Mouse (Mus musculus): ENCODE data around the gene B3gnt9. TPM values are rescaled to one million over a fixed set of nuclear protein-coding genes. Genes with fewer than 3 reads are reported as not detected.

Gene B3gnt9
- total RNA-seq, 2 experiments from 2014 or later = 1.8 to 3.5 TPM

DNA sequence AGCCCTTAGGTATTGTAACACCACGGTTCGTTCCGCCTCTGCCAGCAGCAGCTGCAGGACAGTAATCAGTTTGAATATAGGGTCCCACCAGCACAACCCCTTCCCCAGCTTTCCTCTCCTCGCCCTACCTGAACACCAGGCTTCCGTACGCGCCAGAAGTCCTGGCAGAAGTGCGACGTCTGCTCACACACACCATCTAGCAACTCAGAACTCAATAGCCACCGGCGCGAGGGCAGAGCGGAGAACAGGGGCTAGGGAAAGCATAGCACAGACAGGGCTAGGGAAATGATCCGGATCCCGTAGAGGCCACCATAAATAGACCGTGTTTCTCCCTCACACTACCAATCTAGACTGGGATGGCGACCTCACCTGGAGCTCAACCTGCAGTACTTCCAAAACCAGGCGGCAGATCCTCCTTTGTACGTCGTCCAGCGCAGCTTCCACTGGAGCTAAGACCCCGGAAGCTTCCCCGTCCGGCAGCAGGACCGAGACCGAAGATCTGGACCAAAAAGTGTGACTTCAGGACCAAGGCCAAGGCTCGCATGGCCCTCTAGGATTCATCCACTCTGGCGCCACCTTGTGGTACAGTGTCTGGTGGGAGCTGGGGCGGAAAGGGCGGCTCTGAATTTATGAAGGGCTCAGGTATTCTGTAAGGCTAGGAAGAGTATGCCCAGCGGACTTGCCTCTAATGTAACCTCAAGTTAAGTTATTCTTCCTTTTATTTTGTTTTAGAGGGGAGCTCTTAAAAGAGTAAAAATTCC, 35.8 kb upstream of the B3gnt9 start:
- peak; percentile 99 for TF ChIP-seq CTCF (IDR thresholded peaks at IDR 0.05)
- intact Hi-C loops (cut with DNase I) = no loop called here
- peak; percentile 93 for DNase-seq
- H3K27ac ChIP-seq = no peak overlapping the region
- H3K4me3 ChIP-seq = peak overlapping the region; percentile 78

DNA sequence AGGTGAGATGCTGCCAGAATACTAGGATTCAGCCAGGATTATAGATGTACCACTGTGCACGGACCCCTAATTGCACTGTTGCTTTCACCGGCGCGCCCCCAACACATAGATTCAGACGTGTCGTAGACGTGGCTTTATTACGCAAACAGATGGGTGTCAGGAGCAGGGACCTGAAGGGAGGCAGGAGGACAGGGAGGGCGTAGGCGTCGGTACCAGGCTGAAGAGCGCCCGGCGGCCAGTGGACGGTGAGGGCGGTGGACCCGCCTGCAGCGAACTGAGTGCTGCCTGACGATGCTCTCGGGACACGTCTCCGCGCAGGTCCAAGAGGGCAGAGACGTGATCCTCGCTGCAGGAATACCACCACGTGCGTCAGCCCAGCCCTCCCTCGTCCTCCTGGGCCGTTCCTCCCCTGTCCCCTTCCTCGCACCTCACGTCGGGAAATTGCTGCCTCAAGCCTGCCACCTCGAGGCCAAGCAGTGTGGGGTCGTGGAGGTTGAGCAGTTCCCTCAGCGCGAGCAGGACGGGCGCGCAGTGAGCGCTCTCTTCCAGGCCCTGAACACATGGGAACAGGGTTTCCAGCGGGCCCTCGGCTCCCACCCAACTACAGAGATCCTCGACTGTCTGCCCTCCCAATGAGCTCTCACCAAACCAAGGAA, 35.0 kb upstream of the B3gnt9 start, which contains the start of gene 4931428F04Rik:
Gene 4931428F04Rik (minus strand): TSS at position 60 of the 656 bp plus-strand sequence.
- intact Hi-C loops (cut with DNase I) = no loop called here
- Histone ChIP-seq H3K27ac (peak within 1 kb of the TSS; percentile 78), H3K4me3 (peak within 1 kb of the TSS; percentile 78)
- TF ChIP-seq CTCF (IDR thresholded peaks at IDR 0.05) = peak; percentile 43
- peak; percentile 64 for DNase-seq

DNA sequence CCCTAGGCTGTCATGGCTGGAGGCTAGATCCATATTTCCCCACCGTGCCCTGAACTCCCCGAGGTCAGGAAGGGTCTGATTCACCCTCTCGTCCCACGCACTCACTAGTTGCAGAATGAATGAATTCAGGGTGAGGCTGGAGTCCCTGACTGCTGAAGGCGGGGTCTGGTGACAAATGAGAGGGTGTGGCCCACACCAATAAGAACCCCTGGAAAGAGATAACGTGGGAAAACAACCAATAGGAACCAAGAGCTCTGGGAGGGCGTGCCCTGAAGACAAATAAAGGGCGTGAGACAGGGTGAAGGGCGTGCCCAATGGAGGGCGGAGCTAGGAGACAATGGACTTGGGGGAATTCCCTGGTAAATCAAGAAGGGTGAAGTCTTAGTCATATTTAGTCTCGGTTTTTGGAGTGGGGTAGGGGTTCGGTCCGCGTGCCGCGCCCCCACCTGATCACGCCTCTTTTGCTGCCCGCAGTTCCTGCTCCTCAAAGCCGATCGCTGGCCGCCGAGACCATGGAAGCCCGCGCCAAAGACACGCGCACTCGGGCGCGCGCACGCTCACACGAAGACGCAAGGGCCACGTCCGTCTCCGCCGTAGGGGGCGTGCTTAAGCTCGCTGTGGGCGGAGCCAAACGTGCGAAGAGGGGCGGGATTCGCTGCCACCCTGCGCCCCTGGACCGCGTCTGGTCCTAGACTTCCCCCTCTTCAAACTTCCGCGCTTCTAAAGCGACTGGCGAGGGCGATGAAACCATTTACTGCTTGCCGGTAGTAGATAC, 34.2 kb upstream of the B3gnt9 start:
- peak overlapping the region; percentile 78 for H3K27ac ChIP-seq

DNA sequence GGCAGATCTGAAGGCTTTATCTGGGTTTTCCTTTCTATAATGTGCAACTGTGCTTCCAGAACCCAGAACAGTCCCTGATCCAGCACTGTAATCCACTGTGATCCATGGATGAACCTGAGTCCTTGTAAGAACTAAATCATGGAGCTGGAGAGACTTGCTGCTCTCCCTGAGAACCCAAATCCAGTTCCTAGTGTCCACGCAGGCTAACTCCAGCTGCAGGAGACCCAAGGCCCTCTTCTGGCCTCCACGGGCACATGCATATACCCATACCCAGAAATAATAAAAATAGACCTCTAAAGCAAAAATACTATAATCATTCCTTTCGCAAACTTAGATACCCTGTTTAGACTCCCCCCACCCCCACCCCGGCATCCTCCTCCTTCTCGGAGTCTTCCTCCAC, 33.3 kb upstream of the B3gnt9 start:
- no peak for TF ChIP-seq CTCF (IDR thresholded peaks at IDR 0.05)
- Histone ChIP-seq H3K4me3 (no peak overlapping the region), H3K27ac (no peak overlapping the region)
- intact Hi-C loops (cut with DNase I) = no loop called here
- DNase-seq = peak; percentile 9

More for the DNA sequence above, 34.2 kb upstream of the B3gnt9 start:
- H3K4me3 ChIP-seq = peak overlapping the region; percentile 78
- peak; percentile 94 for DNase-seq
- intact Hi-C loops (cut with DNase I) = no loop called here
- TF ChIP-seq CTCF (IDR thresholded peaks at IDR 0.05) = peak; percentile 23; the same call in 1 of the 2 replicates

DNA sequence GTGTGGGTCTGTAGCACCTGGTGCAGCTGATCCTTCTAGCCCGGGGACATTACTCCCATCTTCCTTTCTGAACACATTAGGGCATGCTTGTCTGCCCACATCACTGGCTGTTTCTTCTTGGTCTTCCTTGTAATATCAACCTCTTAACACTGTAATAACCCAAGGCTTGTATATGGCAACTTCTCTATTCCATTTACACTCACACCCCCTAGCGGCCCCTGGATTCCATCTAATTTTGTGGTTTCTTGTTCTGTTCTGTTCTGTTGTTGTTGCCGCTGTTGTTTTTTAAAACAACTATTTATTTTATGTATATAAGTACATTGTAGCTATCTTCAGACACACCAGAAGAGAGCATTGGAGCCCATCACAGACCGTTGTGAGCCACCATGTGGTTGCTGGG, 32.0 kb upstream of the B3gnt9 start:
- intact Hi-C loops (cut with DNase I) = no loop called here
- DNase-seq = no peak
- no peak overlapping the region for H3K4me3 ChIP-seq
- TF ChIP-seq CTCF (IDR thresholded peaks at IDR 0.05) = no peak
- H3K27ac ChIP-seq = no peak overlapping the region

DNA sequence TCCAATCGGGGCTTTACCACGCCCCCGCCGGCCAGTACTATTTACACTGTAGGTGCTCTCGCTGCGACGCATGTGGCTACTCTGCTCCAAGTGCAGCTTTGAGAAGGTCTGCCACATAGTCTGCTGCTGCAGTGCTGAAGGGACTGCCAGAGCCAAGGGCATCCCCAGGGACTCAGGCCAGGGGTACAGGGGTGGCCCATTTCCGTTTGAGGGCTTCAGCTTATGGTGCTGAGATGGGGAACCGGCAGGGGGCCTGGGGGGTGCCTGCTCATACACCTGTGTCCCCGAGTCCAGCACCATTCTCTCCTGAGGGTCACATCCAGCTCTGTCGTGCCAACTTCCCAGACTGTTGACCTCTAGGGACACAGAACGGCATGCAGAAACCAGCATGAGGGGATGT, 30.6 kb upstream of the B3gnt9 start:
- DNase-seq = peak; percentile 22
- no peak for TF ChIP-seq CTCF (IDR thresholded peaks at IDR 0.05)
- intact Hi-C loops (cut with DNase I) = no loop called here
- H3K27ac ChIP-seq = no peak overlapping the region
- H3K4me3 ChIP-seq = no peak overlapping the region

DNA sequence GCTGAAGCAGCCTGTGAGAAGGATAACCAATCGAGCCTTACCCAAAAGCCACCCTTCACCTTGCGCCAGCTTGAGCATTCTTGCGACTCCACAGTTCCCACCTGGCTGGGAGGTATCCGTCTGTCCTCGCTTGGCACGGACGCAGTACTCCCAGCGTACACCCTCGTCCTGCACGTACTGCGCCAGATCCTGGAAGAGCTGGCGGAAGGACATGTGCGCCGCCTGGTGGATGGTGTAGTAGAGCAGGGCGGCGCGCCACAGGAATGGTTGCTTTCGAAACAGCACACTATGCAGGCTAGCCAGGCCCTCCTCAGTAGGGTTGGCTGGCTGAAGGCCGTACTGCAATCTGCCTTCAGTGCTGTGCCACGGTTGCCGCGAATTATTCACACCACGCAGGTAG, 28.1 kb upstream of the B3gnt9 start:
- DNase-seq = peak; percentile 84
- intact Hi-C loops (cut with DNase I) = no loop called here
- Histone ChIP-seq H3K4me3 (peak overlapping the region; percentile 54), H3K27ac (no peak overlapping the region)
- TF ChIP-seq CTCF (IDR thresholded peaks at IDR 0.05) = peak; percentile 76

DNA sequence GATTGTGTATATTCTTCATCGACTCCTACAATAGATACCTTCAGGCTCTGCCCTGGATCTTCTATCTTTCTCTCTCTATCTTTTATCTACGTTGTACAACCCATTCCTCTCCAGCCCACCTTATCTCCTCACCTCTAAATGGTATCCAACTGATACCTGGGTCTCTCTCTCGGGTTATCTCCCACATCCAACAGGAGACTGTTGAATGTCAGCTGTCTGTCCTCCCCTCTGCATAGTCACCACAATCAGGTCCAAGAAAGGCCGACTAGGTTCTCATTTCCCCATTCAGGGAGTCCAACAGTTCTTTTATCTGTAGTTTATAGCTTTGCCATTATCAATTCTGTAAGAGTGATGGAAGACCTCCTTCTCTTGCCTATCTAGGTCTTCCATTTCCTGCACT, 27.3 kb upstream of the B3gnt9 start:
- DNase-seq = no peak
- no peak overlapping the region for H3K4me3 ChIP-seq
- intact Hi-C loops (cut with DNase I) = no loop called here
- no peak overlapping the region for H3K27ac ChIP-seq
- no peak for TF ChIP-seq CTCF (IDR thresholded peaks at IDR 0.05)

DNA sequence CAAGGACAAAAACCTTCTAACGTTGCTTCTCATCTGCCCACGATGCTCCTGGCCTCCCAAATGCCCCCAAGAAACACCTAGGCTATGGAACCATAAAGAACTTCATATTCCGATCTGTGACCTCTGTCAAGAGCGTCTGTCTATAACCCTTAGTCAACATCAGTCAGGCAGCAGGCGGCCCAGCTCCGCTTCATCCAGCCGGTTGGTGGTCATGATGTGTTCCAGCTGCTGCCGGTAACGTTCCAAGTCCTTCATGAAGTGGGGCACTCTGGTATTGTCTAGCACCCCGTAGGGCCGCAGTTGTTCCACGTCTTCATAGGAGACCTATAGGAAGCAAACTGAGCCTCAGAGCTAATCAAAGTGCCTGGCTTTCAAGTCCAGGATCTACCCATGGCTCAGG, 26.9 kb upstream of the B3gnt9 start:
- no peak for DNase-seq
- Histone ChIP-seq H3K4me3 (no peak overlapping the region), H3K27ac (no peak overlapping the region)
- no peak for TF ChIP-seq CTCF (IDR thresholded peaks at IDR 0.05)
- intact Hi-C loops (cut with DNase I) = no loop called here

DNA sequence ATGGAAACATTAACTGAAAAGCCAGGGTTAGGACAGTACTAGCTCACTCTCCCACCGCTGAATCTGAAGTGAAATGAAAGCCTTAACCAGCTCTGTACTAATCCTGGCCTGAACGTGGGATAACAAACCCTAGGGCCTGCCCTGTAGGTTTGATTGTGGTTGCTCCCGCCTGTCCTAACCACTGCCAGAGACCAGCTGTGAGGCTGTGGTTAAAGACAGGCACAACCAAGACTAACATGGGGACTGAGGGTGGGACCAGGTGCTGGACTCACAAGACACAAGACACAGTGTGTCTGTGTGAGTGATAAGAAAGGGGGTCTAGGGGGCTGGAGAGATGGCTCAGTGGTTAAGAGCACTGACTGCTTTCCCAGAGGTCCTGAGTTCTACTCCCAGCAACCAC, 25.6 kb upstream of the B3gnt9 start:
- no peak for TF ChIP-seq CTCF (IDR thresholded peaks at IDR 0.05)
- no peak for DNase-seq
- Histone ChIP-seq H3K4me3 (no peak overlapping the region), H3K27ac (no peak overlapping the region)
- intact Hi-C loops (cut with DNase I) = no loop called here

DNA sequence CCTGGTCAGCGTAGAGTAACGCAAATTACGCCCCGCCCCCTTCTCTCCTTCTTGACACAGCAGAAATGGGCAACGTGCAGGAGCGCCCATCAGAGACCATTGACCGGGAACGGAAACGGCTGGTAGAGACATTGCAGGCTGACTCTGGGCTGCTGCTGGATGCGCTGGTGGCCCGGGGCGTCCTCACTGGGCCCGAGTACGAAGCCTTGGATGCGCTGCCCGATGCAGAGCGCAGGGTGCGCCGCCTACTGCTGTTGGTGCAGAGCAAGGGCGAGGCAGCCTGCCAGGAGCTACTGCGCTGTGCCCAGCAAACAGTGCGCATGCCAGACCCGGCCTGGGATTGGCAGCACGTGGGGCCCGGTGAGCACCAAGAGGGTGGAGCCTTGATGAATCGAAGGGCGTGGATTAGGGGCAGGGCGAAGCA, 24.0 kb upstream of the B3gnt9 start:
- intact Hi-C loops (cut with DNase I) = loop anchor here (10.0 kb wide), 1 partner anchor 624 kb away; no protein-coding TSS in a partner anchor
- DNase-seq = peak; percentile 95
- H3K4me3 ChIP-seq = peak overlapping the region; percentile 63
- TF ChIP-seq CTCF (IDR thresholded peaks at IDR 0.05) = peak; percentile 44
- peak overlapping the region; percentile 80 for H3K27ac ChIP-seq

DNA sequence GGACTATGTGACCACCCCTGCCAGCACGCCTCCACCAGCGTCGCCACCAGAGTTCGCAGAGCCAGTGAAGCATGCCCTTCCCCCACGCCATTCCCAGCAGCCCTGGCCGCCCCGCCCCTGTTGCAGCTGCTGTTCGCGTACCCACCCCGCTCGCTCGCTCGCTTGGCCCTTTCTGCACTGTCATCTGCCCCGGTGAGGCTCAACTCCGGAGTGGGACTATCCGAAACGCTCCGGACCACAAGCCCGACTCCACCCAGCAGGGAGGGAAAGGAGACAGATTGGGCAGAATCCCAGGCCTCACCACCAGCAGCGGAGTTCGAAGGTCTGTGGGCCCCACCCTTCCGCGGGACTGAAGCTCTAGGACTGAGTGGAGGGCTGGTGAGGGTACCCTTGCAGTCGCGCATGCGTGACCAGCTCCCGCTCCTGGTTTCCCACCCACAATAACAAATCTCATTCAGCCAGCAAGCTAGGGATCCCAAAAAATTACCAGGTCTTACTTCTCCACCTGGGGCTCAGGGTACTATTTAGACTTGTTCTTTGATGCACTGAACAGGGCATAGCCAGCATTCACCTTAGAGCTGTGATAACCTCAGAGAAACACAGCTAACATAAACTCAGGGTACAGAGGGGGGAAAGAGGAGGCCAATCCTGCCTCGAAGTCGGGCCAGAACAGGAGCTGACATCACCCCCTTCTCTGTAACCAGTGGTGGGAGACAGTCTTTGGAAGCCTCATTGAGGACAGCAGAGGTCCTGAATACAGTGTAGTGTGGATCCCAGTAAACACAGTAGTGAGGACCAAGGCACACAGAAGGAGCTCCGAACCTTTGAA, 21.6 kb upstream of the B3gnt9 start:
- intact Hi-C loops (cut with DNase I) = loop anchor here (10.0 kb wide), 1 partner anchor 622 kb away; no protein-coding TSS in a partner anchor
- DNase-seq = peak; percentile 89
- H3K4me3 ChIP-seq = peak overlapping the region; percentile 81
- H3K27ac ChIP-seq = peak overlapping the region; percentile 94
- no peak for TF ChIP-seq CTCF (IDR thresholded peaks at IDR 0.05)

Measured in gastrocnemius, adult 2 months (tissue).